Mouse (Mus musculus) layer of hippocampus, postnatal 14 days (tissue): ENCODE results near the gene Zfp697. TPM values are rescaled to one million over a fixed set of nuclear protein-coding genes. Genes with fewer than 3 reads are reported as not detected.
"Not testable (repeated sequence)": the region's sequence is repeated elsewhere in the genome, so short reads cannot be mapped to it uniquely, and the experiment has no call there.

Experiments used
- DNase-seq, 2 experiments: peaks; one replicate each; pipeline ENCODE4 v3.0.0; 2021 to 2022; ENCODE audit warnings: low spot score in 2 of 2, mixed read lengths in 1 of 2
- total RNA-seq, 2 experiments: library from RNA; stranded (reverse); gene quantifications; 2 replicates each; pipeline ENCODE4 v1.2.3; 2021

The Zfp697 gene
- total RNA-seq, 2 experiments from 2014 or later: 25.7 to 26.9 TPM

DNA sequence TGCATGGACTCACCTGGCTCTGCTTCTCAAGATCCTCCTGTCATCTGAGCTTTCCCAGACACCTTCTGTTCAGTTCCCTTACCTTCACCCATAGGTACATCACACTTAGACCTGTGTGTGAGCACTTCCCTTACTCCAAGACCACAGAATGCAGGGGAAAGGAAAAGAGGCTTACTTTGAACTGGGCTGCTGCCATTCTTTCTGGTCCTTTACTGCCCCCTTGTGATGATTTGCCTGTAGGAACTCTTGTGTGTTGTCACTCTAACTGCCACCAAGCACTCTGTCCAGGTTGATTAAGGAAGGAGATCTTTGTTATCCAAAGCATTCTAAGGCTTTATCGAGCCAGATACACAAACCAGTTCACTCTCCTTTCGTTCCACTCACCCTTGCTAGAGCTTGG lies 234.0 kb downstream of the Zfp697 start:
- not testable (repeated sequence) for DNase-seq

DNA sequence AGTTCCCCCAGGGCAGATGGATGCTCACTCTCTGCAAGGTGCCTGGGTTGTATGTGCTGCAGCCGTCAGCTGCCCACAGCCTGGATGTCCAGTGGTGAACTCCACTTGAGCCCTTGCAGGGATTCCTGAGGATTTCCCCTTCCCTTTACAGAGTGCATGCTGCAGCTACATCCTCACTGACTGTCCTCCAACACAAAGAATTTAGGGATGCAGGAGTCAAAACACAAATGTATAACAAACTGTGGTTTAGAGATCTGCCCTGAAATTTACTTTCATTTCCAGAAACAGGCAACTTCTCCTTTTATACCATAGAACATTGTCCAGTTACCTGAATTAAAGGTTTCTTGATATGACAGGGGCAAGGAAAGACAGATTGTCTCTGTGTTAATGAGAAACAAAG lies 234.5 kb downstream of the Zfp697 start:
- DNase-seq: not testable (repeated sequence)

DNA sequence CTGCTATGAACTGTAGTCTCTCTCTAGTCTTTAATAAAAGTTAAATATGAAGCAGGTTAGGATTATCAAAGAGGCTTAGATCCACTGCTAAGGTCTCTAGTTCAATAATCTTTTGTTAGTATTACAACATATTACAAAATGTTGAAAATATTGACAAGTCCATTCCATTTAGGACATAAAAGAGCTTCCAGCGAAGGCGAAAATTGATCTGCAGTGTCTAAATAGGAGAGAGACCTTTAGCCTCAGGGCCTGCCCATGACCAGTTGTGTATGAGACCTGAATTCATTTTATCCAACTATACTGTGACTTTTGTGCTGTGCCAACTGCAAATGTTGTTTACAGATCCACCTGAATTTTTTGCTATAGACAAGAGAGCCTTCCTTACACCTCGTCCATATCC lies 247.4 kb downstream of the Zfp697 start:
- DNase-seq: no peak

DNA sequence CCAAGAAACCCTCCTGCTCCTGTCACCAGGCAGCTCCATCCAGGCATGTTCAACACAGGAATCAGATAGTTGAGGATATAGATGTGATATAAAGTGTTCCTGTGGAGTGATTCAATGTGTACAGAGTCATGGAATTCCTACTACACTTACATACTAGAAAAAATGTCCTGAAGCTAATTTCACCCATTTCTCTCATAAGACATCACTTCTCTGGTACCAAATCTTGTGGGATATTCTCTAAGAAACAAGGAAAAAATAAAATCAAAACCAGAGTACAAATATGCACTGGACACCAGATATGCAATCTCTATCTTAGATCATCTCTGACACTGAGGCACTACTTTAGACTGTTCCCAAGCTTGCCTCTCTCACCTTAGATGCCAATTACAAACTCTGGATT lies 247.9 kb downstream of the Zfp697 start, which contains the start of gene Hsd3b5:
Gene Hsd3b5, minus strand, starts transcription at position 101 of the 400 bp plus-strand sequence.
- DNase-seq: no peak

DNA sequence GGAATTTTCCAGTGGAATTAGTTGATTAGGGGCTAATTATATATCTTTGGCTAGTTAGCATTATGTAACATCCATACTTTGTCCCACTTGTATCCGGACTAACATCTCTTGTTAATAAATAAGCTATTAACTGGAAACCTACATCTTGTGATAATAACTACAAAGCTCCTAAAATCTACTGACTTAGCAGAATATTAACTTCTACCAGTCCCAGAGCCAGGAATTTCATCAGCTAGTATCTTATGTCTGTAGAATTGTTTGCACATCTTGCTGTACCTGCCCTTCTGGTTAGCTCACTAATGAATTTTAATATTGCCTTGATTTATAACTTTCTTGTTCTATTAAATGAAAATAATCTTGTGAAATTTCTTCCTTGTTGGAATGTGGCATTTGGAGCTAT lies 252.9 kb downstream of the Zfp697 start:
- DNase-seq: no peak

DNA sequence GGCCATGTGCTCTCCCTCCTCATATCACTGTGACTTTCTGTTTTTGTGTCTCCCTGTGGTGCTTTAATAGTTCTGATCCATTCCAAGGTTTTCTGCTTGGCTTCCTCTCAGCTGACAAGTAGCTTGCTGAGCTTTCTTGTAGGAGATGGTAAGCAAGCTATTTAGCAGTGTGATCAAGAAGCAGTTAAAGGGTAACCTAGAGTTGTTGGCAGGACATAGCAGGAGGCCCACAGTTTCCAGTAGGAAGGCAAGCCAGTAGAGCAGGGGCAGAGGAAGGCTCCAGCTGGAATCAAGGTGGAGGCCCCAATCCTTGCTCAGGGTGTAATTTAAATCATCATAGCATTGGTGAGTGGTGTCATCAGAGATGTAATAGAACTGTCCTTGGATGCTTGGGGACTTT lies 298.5 kb downstream of the Zfp697 start:
- no peak for DNase-seq

DNA sequence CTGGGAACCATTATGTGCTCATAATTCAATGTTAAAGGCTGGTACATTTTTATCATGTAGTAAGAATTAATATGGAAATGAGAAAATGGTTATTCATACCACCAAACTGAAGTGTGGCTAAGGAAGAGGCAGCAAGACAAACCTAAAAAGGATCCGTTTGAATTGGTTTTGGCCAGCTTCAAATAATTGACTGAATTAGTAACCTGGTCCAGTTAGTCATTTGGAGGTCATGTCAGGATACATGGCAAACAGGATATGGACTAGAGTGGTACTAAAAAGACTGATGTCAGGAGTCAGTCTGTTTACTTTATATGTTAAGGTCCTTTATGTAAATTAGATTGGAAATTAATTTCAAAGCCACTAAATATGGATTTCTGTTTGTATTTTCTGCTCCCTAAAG lies 300.1 kb downstream of the Zfp697 start:
- DNase-seq: no peak

DNA sequence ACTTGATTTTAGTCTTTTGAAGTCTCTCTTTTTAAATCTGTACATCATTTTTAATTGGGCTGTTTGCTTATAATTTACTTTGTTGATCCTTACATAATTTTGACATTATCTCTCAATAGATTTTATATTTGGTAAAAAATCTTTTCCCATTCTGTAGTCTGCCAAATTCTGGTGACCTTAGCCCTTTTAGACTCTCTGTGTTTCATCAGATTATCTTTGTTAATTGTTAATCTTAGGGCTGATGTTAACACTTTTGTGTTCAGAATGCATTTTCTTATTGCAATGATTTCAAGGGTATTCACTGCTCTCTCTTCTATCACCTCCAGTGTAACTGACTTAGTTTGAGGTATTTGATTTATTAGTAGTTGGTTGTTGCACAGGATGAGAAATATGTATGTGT lies 338.5 kb downstream of the Zfp697 start:
- no peak for DNase-seq

DNA sequence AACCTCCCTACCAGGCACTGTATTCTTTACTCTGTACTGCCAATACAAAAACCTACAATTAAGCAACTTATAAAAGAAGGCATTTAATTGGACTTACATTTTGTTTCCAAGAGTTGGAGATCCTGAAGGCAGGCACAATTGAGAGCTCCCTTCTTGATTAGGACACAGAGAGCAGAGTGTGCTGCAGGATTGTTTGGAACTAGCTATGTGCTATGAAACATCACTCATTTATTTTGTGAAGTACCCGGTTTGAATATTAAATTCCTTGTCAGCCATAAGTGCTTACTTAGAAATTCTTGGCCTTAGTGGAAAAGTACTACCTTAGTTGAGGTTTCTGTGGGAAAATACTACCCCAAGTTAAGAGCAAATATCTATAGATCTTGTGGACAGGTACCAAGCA lies 342.1 kb downstream of the Zfp697 start, which contains the start of gene Hsd3b2:
Gene Hsd3b2, minus strand, starts transcription at position 168 of the 400 bp plus-strand sequence.
- no peak for DNase-seq

DNA sequence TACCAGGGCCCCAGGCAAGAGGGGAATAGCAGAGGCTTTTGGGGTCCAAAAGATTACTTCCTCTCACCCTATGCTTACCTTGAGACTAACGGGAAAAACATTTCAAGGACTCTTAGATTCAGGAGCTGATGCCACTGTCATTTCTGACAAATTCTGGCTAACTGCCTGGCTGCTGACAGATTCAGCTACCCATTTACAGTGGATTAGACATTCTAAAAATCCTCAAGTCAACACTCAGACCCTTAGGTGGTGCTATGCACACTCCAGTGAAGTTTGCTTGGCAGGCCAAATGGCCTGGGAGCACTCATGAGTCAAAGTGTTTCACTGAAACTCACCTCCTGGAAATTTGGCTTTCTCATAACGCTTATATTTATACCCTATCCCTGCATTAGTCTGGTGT lies 344.0 kb downstream of the Zfp697 start:
- peak in 1 of 2 experiments; percentile 9 for DNase-seq

DNA sequence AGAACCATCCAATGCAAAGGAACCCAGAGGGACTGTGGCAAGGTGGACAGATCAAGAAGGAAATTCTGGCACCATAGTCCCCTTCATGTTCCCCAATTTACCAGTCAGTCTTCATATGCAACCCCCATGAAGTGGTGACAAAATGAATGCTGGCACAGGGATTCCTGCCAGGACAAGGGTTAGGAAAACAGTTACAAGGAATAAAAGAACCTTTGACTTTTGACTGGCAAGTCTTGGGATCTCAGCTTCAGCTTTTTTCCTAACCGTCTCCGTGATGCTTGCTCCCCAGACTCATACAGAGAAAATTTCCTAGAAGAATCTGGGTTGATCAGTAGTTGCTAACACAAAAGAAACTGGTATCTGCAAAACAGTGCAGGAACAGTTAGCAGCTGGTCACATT lies 351.5 kb downstream of the Zfp697 start:
- no peak for DNase-seq

DNA sequence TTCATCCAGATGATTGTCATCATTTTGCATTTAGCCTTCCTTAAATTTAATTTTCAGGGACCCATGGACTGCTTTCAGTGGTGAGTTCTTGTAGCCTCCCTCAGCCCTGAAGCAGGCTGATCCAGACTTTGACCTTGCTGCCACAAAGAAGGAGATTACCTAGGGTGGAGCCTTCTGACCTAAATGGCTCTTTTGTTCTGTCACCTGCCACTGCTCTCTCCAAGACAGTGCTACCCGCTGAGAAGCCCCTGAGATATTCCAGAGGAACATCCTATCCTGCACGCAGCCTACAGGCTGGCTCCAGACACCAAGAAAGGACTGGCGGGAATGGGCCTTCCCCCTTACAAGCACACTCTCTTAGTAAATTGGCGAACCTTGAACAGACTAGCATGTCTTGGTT lies 352.1 kb downstream of the Zfp697 start:
- no peak for DNase-seq

DNA sequence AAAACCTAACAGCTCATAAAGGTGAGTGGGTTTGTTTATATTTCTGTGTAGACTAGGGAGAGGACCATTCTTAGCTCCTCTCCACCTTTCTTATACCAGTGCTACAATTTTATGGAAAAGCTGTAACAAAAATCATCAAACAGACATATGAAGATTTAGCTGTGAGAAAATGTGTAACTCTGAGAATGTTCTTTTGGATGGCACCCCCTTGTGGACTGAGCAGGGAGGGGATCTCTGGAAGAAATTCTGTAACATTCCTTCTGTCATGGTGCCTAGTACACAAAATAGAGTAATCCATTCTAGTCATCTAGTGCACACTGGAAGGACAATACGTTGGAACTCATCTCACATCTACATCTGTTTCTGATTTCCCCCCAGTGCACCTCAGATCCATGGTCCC lies 358.8 kb downstream of the Zfp697 start:
- DNase-seq: not testable (repeated sequence)

DNA sequence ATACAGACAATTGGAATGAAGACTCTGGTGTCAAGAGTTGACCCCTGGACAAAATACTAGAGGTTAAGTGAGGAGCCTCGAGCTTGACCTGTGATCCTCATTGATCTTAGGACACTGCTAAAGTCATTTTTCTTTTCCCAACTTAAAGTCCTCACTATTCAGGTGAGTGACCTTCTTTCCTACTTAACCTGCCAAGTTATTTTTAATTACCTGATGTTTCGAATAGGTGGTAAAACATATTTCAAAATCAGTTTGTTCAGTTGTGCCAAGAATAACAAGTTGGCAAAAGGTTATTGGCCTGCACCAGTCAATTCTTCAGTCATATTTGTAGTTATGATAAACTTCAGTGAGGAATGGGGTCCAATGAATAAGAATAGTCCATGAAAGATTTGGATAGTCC lies 369.9 kb downstream of the Zfp697 start:
- no peak for DNase-seq

DNA sequence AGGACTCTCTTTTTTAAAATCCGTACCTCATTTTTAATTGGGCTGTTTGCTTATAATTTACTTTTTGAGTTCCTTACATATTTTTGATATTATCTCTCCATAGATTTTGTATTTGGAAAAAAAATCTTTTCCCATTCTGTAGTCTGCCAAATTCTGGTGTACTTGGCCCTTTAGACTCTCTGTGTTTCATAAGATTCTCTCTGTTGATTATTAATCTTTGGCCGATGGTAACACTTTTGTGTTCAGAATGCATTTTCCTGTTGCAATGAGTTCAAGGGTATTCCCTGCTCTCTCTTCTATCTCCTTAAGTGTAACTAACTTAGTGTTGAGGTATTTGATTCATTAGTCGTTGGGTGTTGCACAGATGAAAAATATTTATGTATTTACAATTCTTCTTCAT lies 374.6 kb downstream of the Zfp697 start:
- no peak for DNase-seq

DNA sequence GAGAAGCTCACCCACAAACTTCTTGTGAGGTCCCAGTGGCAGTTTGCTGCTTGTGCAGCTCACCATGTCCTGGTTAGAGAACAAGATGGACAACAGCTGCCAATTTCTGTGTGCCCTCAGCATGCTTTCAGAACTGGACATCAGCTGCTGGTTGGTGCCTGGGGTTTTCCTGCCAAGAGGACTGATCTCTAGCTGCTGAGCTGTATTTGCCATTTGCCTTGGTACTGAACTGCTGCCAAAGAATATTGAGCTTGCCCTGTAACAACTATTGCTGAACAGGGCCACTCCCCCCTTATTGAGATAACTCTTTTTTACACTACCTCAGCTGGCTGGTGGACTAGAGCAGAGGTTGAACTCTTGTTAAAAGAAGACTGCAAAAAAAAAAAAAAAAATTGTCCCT lies 381.9 kb downstream of the Zfp697 start:
- DNase-seq: no peak

DNA sequence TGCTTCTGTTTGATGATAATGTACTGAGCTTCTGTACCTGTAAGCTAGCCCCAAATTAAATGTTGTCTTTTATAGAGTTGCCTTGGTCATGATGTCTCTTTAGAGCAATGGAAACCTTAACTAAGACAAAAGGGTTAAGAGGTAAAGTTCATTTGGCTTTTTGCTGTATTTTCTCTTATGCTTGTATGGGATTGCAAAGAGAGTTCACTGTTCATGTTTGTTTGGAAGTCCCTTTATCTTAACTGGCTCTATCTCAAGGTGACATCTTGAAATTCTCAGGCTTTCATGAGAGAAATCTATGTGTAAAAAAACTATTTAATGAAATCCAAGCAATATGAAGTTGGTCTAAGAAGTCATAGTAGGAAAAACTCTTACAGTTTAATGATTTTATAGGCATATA lies 398.7 kb downstream of the Zfp697 start:
- no peak for DNase-seq

DNA sequence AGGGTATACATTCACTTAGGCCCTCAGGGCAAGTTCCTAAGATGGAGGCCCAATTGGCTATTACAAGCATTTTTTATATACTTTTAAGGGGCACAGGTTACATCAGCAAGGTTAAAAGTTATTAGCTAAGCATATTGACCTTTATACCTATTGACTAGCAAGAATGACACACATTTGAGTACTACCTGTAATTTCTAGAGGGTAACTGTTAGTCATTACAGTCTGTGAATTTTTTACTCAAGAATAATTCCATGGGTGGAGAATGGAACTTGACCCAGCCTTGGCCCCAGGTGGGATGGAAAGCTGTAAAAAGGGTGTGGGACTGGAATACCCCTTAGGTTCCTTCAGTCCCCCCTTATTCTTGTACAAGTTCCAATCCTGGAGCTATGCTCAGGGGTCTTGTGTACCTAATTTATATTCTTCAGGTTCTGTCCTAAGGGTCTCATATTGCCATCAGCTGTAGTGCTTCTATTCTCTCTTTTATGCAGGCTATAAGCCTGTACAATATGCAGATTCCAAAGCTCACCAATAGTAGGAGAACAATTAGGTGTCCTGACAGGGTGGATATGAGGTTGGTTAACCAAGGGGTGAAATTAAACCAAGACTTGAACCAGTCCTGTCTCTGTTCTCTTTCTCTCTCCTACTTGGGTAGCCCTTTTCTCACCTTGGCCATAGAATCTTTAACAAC lies 400.1 kb downstream of the Zfp697 start:
- DNase-seq: no peak

DNA sequence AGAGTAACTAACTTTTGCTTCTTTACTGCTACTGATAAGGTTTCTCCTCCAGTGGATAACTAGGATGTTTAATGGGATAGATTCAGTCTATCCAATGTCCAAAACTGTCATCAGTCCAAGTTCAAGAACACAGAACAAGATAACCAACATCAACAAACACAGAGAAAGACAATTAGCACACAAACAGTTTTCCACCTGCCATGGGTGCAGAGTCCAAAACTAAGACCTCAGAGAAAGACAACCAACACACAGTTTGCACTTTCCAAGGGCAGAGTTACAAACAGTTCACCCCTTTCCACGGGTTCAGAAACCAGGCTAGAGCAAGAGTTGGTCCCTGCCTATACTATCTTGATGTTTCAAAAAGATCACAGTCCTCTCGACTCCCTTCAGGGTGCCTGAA lies 404.3 kb downstream of the Zfp697 start:
- no peak for DNase-seq
